Mouse (Mus musculus) cerebellum, adult 2 months (tissue): ENCODE results near the gene Kcnj10.

Experiments
- CTCF ChIP-seq: fragments of 200-500 bp; IDR thresholded peaks from 2 replicates; pipeline ENCODE4 v1.5.1; 2011; ENCODE audit warnings: low read depth, mild to moderate bottlenecking, control low read depth, low read length, moderate library complexity, borderline replicate concordance; ENCODE audit not compliant: insufficient read depth
- POLR2A ChIP-seq: fragments of 200-500 bp; IDR thresholded peaks from 2 replicates; pipeline ENCODE4 v1.6.1; 2011; ENCODE audit warnings: low read length, control low read depth, borderline replicate concordance; ENCODE audit not compliant: insufficient read depth

DNA sequence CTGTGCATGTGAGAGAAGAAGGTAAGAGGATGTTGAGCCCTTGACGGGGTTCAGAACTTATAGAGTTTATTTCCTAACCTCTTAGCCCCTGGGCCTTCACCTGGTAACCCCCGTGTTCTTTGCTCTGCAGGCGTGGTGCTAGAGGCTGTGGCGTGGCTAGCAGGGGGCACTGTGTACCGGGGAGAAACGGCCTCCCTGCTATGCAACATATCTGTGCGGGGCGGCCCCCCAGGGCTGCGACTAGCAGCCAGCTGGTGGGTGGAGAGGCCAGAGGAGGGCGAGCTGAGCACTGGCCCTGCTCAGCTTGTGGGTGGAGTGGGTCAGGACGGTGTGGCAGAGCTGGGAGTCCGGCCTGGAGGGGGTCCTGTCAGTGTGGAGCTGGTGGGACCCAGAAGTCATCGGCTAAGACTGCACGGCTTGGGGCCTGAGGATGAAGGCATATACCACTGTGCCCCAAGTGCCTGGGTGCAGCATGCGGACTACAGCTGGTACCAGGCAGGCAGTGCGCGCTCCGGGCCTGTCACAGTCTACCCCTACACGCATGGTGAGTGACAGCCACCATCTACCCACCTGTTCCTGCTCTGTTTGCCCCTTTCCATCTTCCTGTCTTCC, 22.5 kb upstream of the Kcnj10 start:
- TF ChIP-seq CTCF (no peak), POLR2A (no peak)
